Mouse (Mus musculus): ENCODE measurements around the gene Gm21149.
"Not testable (repeated sequence)": the region's sequence is repeated elsewhere in the genome, so short reads cannot be mapped to it uniquely, and the experiment has no call there.

DNA sequence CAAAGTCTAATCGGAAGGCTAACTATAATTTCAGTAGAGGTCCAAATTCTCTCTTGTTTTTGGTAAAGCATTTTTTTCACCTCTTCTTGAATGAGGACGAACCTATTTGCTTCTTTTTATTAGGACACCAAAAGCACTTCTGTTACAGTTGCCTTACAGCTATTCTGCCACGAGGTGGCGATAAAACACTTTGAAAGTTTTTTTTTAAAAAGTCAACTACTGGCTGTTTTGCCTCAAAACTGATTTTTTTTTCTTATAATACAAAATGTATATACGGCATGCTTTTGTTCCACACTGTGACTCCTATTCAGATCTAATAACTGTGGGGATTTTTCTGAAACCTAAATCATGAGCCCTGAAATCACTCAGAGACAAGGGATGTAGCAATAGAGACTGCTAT is 44.1 kb upstream of the Gm21149 start:
- TF ChIP-seq POLR2A (IDR thresholded peaks at IDR 0.05; ENCODE audit: borderline replicate concordance, insufficient read depth, low read length); CTCF (IDR thresholded peaks at IDR 0.05; ENCODE audit: borderline replicate concordance, insufficient read depth, low read depth, low read length): not testable (repeated sequence)
